Mouse (Mus musculus) mesoderm, embryonic 11.5 days (tissue): ENCODE data around the gene Tbc1d22a.

Experiments
- DNase-seq: peaks from one replicate; pipeline ENCODE4 v3.0.0-alpha.2; 2012; ENCODE audit warnings: low read depth, low spot score

Tbc1d22a gene

GRCm38 (mm10) chr15:86234517-86235441 lies 20.5 kb downstream of the Tbc1d22a start:
- no peak for DNase-seq

GRCm38 (mm10) chr15:86236252-86236651 lies 22.0 kb downstream of the Tbc1d22a start:
- peak; percentile 30 for DNase-seq

GRCm38 (mm10) chr15:86238076-86238475 lies 23.8 kb downstream of the Tbc1d22a start:
- no peak for DNase-seq

GRCm38 (mm10) chr15:86239068-86239467 lies 24.8 kb downstream of the Tbc1d22a start:
- no peak for DNase-seq

- DNase-seq: peak; percentile 66
Measured at GRCm38 (mm10) chr15:86239801-86240200, 25.5 kb downstream of the Tbc1d22a start.

GRCm38 (mm10) chr15:86243708-86244107 lies 29.4 kb downstream of the Tbc1d22a start:
- peak; percentile 65 for DNase-seq

- DNase-seq: no peak
Measured at GRCm38 (mm10) chr15:86244380-86244779, 30.1 kb downstream of the Tbc1d22a start.

GRCm38 (mm10) chr15:86250269-86250668 lies 36.0 kb downstream of the Tbc1d22a start:
- DNase-seq: peak; percentile 57

GRCm38 (mm10) chr15:86252130-86252529 lies 37.9 kb downstream of the Tbc1d22a start:
- no peak for DNase-seq

GRCm38 (mm10) chr15:86252684-86253083 lies 38.4 kb downstream of the Tbc1d22a start:
- DNase-seq: no peak

- no peak for DNase-seq
Measured at GRCm38 (mm10) chr15:86253411-86253810, 39.2 kb downstream of the Tbc1d22a start.

GRCm38 (mm10) chr15:86256201-86256600 lies 41.9 kb downstream of the Tbc1d22a start:
- no peak for DNase-seq

GRCm38 (mm10) chr15:86256728-86257179 lies 42.5 kb downstream of the Tbc1d22a start:
- DNase-seq: no peak

- no peak for DNase-seq
Measured at GRCm38 (mm10) chr15:86257916-86258685, 43.8 kb downstream of the Tbc1d22a start.

GRCm38 (mm10) chr15:86259233-86259632 lies 45.0 kb downstream of the Tbc1d22a start:
- DNase-seq: no peak

GRCm38 (mm10) chr15:86260111-86260510 lies 45.9 kb downstream of the Tbc1d22a start:
- no peak for DNase-seq

GRCm38 (mm10) chr15:86264389-86264788 lies 50.1 kb downstream of the Tbc1d22a start:
- no peak for DNase-seq

- DNase-seq: no peak
Measured at GRCm38 (mm10) chr15:86264803-86265202, 50.5 kb downstream of the Tbc1d22a start.

GRCm38 (mm10) chr15:86266975-86267374 lies 52.7 kb downstream of the Tbc1d22a start:
- DNase-seq: no peak

- DNase-seq: no peak
Measured at GRCm38 (mm10) chr15:86268526-86268925, 54.3 kb downstream of the Tbc1d22a start.

- no peak for DNase-seq
Measured at GRCm38 (mm10) chr15:86275754-86276153, 61.5 kb downstream of the Tbc1d22a start.

- no peak for DNase-seq
Measured at GRCm38 (mm10) chr15:86276538-86277264, 62.4 kb downstream of the Tbc1d22a start.
